Comparison of ENCODE assay signal across 1 mouse cellular context in genomic region chr11:94259814-94260213, GRCm38 (mm10).
A peak's percentile ranks its signal among the peaks of the same experiment; 100 is the strongest.
TF ChIP-seq lines count a peak whose summit lies in the region.

No protein-coding gene starts in this region.

TF ChIP-seq in CH12.LX, 34 proteins besides CTCF, POLR2A, EP300 and RAD21 (continued from another document):
- peak; percentile 56; the same call in 1 of the 2 replicates for TF ChIP-seq KAT2A (IDR thresholded peaks at IDR 0.05; ENCODE audit: insufficient replicate concordance, low read length)
- TF ChIP-seq MAZ (IDR thresholded peaks at IDR 0.05; ENCODE audit: low read depth, low read length), result 0 out of 2 replicates have a peak, but pooled peaks have one; percentile 53
- no peak for TF ChIP-seq GABPA (IDR thresholded peaks at IDR 0.05; ENCODE audit: insufficient replicate concordance, low read depth, low read length)
- TF ChIP-seq TBP (conservative IDR thresholded peaks at IDR 0.05; ENCODE audit: low read depth, low read length), result no peak
TF ChIP-seq in CH12.LX: peak in this region for 16.
